9 mouse cellular contexts compared by ENCODE assay signal in genomic region chr19:30248822-30249221, GRCm38 (mm10). TPM values are rescaled to one million over a fixed set of nuclear protein-coding genes. Genes with fewer than 3 reads are reported as not detected.
DNase-seq lines count a peak whose midpoint lies in the region; ATAC-seq and TF ChIP-seq lines count a peak whose summit lies in the region.
"Had no signal": no experiment of that assay in that cellular context is flagged by ENCODE, and none has a peak within 500 bp of the region (broad histone marks: within the 10 kb centered on the region; RNA-seq: fewer than 3 reads in every experiment).

No protein-coding gene starts in this region.

- no peaks in the 10 kb centered on the region for H3K36me3 ChIP-seq in kidney, embryonic 16.5 days (ENCODE audit: insufficient read depth, low read length)
- H3K36me3 ChIP-seq: heart, embryonic 13.5 days had no signal

- no peak overlapping the region for H3K9ac ChIP-seq in kidney, embryonic 16.5 days (replicated peaks; ENCODE audit: low read length)
- H3K9ac ChIP-seq: heart, embryonic 13.5 days had no signal

- TF ChIP-seq CTCF in left cerebral cortex, adult 2 months (IDR thresholded peaks at IDR 0.05) = peak; percentile 83

- no peak overlapping the region for H3K4me2 ChIP-seq in kidney, embryonic 16.5 days (replicated peaks; ENCODE audit: low read depth, low read length)
- H3K4me2 ChIP-seq: heart, embryonic 13.5 days had no signal

- 6% methylated on average over 8 of the region's 8 CpGs for WGBS in kidney, embryonic 16.5 days

- H3K4me3 ChIP-seq in kidney, embryonic 16.5 days (ENCODE audit: low read length) = no peak overlapping the region
- H3K4me3 ChIP-seq in left cerebral cortex, adult 2 months = no peak overlapping the region
- H3K4me3 ChIP-seq: heart, embryonic 13.5 days had no signal

- H3K27ac ChIP-seq in kidney, embryonic 16.5 days (ENCODE audit: low read length) = no peak overlapping the region
- no peak overlapping the region for H3K27ac ChIP-seq in left cerebral cortex, adult 2 months
- H3K27ac ChIP-seq: heart, embryonic 13.5 days had no signal

- no peaks in the 10 kb centered on the region for H3K4me1 ChIP-seq in kidney, embryonic 16.5 days (ENCODE audit: insufficient read depth, low read length)
- H3K4me1 ChIP-seq: heart, embryonic 13.5 days had no signal

- H3K27me3 ChIP-seq in kidney, embryonic 16.5 days (ENCODE audit: insufficient read depth, low read length) = no peaks in the 10 kb centered on the region

- no peak for ATAC-seq in kidney, embryonic 16.5 days (ENCODE audit: low FRiP score, low TSS enrichment)

- no peaks in the 10 kb centered on the region for H3K9me3 ChIP-seq in kidney, embryonic 16.5 days (ENCODE audit: low read length)
- H3K9me3 ChIP-seq: heart, embryonic 13.5 days had no signal

- DNase-seq in kidney, adult 18-20 months = peak; percentile 63
- peak; percentile 38 for DNase-seq in WW6 (ENCODE audit: low read depth, low spot score)
- peak; percentile 57 to 68 for DNase-seq in cerebellum, postnatal 25 days
- peak; percentile 19 for DNase-seq in gastrocnemius, postnatal 14 days
- DNase-seq in left cerebral cortex, adult 2 months (ENCODE audit: extremely low spot score in 1 of 2, low spot score in 2 of 2) = peak; percentile 72 to 78
- DNase-seq in naive thymus-derived CD4-positive, alpha-beta T cell, adult 2 months (ENCODE audit: low read depth) = peak; percentile 33
- peak; percentile 63 for DNase-seq in thymus, postnatal 4 days

- intact Hi-C loops in gastrocnemius, postnatal 14 days (cut with DNase I; ENCODE audit: low total_unique reads) = loop anchor here (5.0 kb wide), 1 partner anchor 303 kb away; no protein-coding TSS in a partner anchor
- intact Hi-C loops in left cerebral cortex, adult 2 months (cut with DNase I) = loop anchor here (1.0 to 5.0 kb wide), 2 partner anchors 305 to 1508 kb away; no protein-coding TSS in a partner anchor

RNA-seq across cellular contexts. Expression of gene Mbl2, which starts 16.1 kb away (rescaled TPM):
- polyA plus RNA-seq in kidney, embryonic 16.5 days (2015; fragmentation: Nextera tagmentation; extraction: Ambion mirVana) = not detected in 2 replicates
- total RNA-seq in gastrocnemius, postnatal 14 days (2021) = not detected
- total RNA-seq in left cerebral cortex, adult 2 months (2021) = not detected
- polyA plus RNA-seq: heart, embryonic 13.5 days had no signal

Comparison
In these comparisons a context has a peak if more than half of its experiments do, and no peak if none do; other contexts are left out.
1. DNase-seq: peak in every context shown above with its lines; median percentile 75 in left cerebral cortex, adult 2 months; 63 in kidney, adult 18-20 months; 63 in thymus, postnatal 4 days; 62 in cerebellum, postnatal 25 days; 38 in WW6; 33 in naive thymus-derived CD4-positive, alpha-beta T cell, adult 2 months; 19 in gastrocnemius, postnatal 14 days.